Mouse (Mus musculus) layer of hippocampus, adult 11-12 months (tissue): Measurements from ENCODE around the gene Kdm7a.

ENCODE experiments used
- DNase-seq: peaks from one replicate; pipeline ENCODE4 v3.0.0; 2022; ENCODE audit warnings: low spot score

The Kdm7a gene

GRCm38 (mm10) chr6:39206581-39207461 is at the start of gene Kdm7a:
Kdm7a (minus strand) TSS chr6:39206789.
- peak; percentile 82 for DNase-seq

- DNase-seq, result no peak
Measured at GRCm38 (mm10) chr6:39255271-39255670, 48.7 kb upstream of the Kdm7a start.

GRCm38 (mm10) chr6:39250055-39250454 is 43.5 kb upstream of the Kdm7a start:
- no peak for DNase-seq

- DNase-seq, result no peak
Measured at GRCm38 (mm10) chr6:39249176-39249770, 42.7 kb upstream of the Kdm7a start.

GRCm38 (mm10) chr6:39244066-39244465 is 37.5 kb upstream of the Kdm7a start:
- no peak for DNase-seq

- DNase-seq, result no peak
Measured at GRCm38 (mm10) chr6:39243511-39243961, 36.9 kb upstream of the Kdm7a start.

- peak; percentile 63 for DNase-seq
Measured at GRCm38 (mm10) chr6:39242718-39243471, 36.3 kb upstream of the Kdm7a start.

- peak; percentile 61 for DNase-seq
Measured at GRCm38 (mm10) chr6:39241421-39241891, 34.9 kb upstream of the Kdm7a start.

- DNase-seq, result no peak
Measured at GRCm38 (mm10) chr6:39240956-39241355, 34.4 kb upstream of the Kdm7a start.

- no peak for DNase-seq
Measured at GRCm38 (mm10) chr6:39237887-39238286, 31.3 kb upstream of the Kdm7a start.

GRCm38 (mm10) chr6:39232617-39233016 is 26.0 kb upstream of the Kdm7a start:
- no peak for DNase-seq

- DNase-seq, result no peak
Measured at GRCm38 (mm10) chr6:39230664-39231063, 24.1 kb upstream of the Kdm7a start.

GRCm38 (mm10) chr6:39226610-39226955 is 20.0 kb upstream of the Kdm7a start:
- DNase-seq, result no peak

- peak; percentile 29 for DNase-seq
Measured at GRCm38 (mm10) chr6:39225876-39226609, 19.5 kb upstream of the Kdm7a start.

GRCm38 (mm10) chr6:39223328-39223885 is 16.8 kb upstream of the Kdm7a start:
- DNase-seq, result no peak

- DNase-seq, result no peak
Measured at GRCm38 (mm10) chr6:39222487-39222886, 15.9 kb upstream of the Kdm7a start.

GRCm38 (mm10) chr6:39217961-39218360 is 11.4 kb upstream of the Kdm7a start:
- no peak for DNase-seq

- DNase-seq, result no peak
Measured at GRCm38 (mm10) chr6:39217138-39217537, 10.5 kb upstream of the Kdm7a start.

- no peak for DNase-seq
Measured at GRCm38 (mm10) chr6:39214949-39215606, 8.5 kb upstream of the Kdm7a start.

GRCm38 (mm10) chr6:39209677-39210076 is 3.1 kb upstream of the Kdm7a start:
- DNase-seq, result no peak

GRCm38 (mm10) chr6:39208181-39208580 is 1.6 kb upstream of the Kdm7a start:
- DNase-seq, result no peak
